Mouse (Mus musculus) brain, embryonic 18.5 days (tissue): Measurements from ENCODE around the gene Phactr4.

Source experiments
- DNase-seq: peaks from one replicate; pipeline ENCODE4 v3.0.0-alpha.2; 2012; ENCODE audit warnings: low read depth, low spot score

Phactr4 gene

GRCm38 (mm10) chr4:132369953-132370750, 52.1 kb downstream of the Phactr4 start:
- DNase-seq: no peak

GRCm38 (mm10) chr4:132367480-132368201, 54.6 kb downstream of the Phactr4 start:
- DNase-seq: no peak

DNA sequence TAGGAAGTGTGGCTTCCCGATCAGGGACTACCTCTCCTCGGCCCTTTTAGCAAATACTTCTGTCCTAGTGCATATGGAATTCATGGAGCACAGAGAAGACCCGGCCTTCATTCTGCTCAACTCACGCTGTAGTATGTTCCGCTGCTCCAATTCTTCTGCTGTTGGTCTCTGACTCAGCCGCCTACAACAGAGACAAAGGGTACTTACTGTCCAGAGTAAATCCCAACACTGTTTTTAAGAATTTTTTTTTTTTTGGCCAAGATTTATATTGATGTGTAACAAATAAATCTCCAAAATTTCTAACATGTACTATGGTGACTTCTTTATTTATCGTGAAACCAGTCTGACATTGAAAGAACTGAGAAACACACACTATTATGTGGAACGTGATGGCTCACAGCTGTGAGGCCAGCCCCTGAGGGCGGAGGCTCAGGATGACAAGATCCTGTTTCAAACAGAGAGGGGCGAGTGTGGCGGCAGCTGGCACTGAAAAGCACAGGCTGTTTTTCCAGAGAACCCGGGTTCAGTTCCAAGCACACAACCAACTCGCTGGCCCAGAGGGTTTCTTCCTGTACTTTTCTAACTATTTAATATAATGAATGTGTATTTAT, 56.7 kb downstream of the Phactr4 start:
- no peak for DNase-seq

DNA sequence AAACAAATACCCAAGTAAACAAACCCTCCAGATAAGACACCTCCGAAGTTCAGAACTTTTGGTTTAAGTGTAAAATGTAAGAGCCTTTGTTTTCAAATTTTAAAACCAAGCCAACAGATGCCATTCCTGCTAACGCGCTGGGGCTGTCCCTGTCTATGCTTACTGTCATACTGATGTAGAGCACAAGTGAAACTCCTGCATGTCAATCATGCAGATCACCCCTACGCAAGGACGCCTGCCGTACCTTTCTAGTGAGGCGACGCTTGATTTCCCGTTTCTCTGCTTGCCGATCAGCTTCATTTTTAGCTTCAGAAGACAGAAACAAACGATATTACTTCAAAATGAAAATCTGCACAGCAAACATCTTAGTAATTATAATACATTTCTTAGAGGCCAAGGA, 58.8 kb downstream of the Phactr4 start:
- DNase-seq: no peak

GRCm38 (mm10) chr4:132359510-132359909, 62.8 kb downstream of the Phactr4 start:
- no peak for DNase-seq

DNA sequence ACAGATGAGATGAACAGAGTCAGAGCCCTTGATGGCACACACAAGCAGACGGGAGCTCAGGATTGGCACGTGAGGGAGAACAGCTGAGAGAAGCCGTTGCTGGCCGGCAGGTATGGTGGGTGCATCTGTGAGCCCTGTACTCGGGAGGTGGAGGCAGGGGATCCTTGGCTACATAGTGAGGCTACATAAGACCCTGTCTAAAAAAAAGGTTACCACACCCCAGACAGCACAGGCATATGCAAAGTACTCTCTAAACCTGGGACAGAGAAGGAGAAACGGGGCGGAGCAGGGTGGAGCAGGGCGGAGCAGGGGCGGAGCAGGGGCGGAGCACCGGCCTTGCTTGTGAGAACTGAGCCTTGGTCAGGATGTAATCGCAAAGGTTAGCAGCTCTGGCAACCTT, 66.1 kb downstream of the Phactr4 start:
- DNase-seq: no peak

GRCm38 (mm10) chr4:132355403-132355802, 66.9 kb downstream of the Phactr4 start:
- no peak for DNase-seq

GRCm38 (mm10) chr4:132354571-132354970, 67.7 kb downstream of the Phactr4 start:
- DNase-seq: no peak

DNA sequence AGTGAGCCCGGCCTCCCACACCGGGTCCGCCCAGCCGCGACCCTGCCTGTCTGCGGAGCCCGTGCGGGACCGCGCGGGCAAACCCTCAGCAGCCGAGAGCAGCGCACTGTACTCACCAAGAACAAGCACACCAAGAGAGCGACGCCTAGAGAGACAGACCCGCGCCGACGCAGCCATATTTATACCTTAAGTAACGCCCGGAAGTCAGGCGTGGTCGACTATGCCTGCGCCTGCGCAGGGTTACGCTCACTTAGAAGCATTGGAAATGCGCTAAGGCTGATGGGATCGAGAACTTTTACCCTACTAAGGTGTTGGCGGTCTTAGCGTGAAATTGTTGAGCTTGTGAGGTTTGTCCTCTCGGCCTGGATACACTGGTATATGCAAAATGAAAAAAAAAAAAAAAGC, 68.8 kb downstream of the Phactr4 start, which contains the start of gene Rcc1:
Gene Rcc1 (minus strand): TSS at position 125 of the 405 bp plus-strand sequence.
- peak; percentile 80 for DNase-seq

GRCm38 (mm10) chr4:132352739-132353138, 69.5 kb downstream of the Phactr4 start:
- no peak for DNase-seq

GRCm38 (mm10) chr4:132351401-132351800, 70.9 kb downstream of the Phactr4 start:
- no peak for DNase-seq

GRCm38 (mm10) chr4:132350854-132351253, 71.4 kb downstream of the Phactr4 start:
- no peak for DNase-seq

GRCm38 (mm10) chr4:132350123-132350740, 72.1 kb downstream of the Phactr4 start:
- DNase-seq: no peak

DNA sequence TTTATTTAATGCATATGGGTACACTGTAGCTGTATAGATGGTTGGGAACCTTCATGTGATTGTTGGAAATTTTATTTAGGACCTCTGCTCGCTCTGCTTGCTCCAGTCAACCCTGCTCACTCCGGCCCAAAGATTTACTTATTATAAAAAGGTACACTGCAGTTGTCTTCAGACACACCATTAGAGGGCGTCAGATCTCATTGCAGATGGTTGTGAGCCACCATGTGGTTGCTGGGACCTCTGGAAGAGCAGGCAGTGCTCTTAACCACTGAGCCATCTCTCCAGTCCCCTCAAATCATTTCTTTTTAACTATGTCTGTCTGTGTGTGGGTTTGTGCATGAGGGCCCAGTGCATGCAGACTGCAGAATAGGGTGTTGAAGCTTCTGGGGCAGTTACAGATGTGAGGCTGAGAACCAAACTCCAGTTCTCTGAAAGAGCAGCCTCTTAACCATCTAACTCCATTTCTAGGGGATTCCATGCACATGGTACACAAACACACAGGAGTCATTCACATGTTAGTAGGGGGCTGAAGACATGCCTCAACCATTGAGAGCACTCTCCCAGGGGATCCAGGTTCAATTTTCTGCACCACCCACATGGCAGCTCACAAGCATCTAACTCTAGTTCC, 72.7 kb downstream of the Phactr4 start:
- DNase-seq: no peak

- no peak for DNase-seq
Observed at GRCm38 (mm10) chr4:132346661-132347060, 75.6 kb downstream of the Phactr4 start.

GRCm38 (mm10) chr4:132346261-132346660, 76.0 kb downstream of the Phactr4 start:
- DNase-seq: no peak

DNA sequence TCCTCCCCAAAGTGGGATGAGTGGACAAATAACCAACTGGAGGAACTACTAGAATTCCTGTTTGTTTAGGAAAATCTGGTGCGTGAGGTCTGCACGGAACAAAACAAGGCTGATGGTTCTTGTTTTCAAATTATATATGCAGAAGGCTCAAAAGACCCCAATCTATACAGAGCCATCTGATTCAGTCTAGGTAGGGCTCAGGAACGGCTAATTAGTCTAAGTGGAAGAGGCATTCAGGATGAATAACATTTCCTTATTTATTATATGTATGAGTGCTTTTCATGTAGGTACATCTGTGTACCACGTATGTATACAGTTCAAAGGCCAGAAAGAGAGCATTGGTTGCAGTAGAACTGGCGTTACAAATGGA, 76.5 kb downstream of the Phactr4 start:
- no peak for DNase-seq

GRCm38 (mm10) chr4:132345135-132345842, 77.0 kb downstream of the Phactr4 start:
- DNase-seq: peak; percentile 51

DNA sequence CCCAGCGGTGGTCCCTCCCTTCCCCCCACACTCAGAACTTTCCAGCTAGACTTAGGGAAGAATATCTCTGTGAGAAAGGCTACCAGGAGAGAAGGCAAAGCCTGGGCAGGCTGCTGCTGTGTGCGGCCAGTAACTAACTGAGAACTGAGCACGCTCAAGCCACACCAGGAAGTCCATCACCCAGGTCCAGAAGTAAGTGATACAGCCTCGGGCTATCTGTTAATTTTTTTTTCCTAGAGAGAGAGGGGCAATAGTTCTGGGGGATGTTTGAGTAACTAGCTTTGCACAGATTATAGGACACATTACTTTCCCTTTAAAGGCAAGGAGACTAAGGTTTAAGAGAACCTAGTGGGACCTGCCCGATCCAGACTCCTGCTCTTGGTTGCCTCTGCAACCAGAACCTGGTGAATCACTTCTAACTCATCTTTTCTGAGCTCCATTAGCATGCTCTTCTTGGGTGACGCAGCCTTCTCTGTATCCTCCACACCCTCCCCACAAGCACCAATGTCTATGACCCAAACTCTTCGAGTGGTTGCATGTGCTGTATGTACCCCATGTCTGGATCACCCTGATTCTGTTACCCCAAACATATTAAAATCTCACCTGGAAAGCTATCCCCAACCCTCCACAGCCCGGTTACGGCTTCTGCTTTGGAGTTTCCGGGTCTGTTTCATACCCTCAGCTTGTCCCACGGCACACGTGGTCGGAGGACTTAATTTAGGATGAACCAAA, 77.7 kb downstream of the Phactr4 start:
- no peak for DNase-seq

GRCm38 (mm10) chr4:132341451-132341850, 80.8 kb downstream of the Phactr4 start:
- no peak for DNase-seq
